8 mouse cellular contexts compared by ENCODE assay signal in the genomic region with DNA sequence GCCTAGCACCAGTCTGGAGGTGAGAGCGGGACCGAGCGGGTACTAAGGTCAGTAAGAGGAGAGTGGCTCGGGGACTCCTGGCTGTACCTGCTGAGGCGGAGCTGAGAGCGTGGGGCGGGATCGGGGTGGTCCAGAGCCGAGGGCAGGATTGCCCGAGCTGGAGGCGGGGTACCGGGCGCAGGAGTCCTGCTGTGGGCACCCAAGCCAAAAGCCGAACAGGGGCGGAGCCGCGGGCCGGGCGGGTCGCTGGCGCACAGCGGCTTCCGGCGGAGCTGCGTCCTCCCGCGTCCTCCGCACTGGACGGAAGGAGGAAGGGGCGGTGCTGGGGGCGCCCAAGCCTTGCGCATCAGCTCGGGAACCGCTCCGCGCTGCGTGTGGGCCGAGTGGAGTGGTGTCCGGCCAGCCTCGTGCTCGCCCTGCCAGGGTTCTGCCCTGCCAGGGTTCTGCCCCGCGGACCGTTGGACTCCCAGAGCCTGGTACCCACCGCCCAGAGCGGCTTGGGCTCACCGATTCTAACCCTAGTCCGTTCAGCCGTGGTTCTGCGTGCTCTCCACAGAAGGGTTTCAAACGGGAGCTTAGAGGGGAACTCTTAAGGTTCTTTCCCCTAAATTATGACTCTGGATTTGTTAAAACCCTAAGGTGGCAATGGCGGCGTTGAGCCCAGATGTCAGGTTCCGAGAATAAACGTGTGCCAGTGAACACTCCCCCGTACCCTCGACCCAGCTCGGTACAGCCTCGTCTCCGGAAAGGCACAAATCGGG. TPM values are rescaled to one million over a fixed set of nuclear protein-coding genes. Genes with fewer than 3 reads are reported as not detected.
A peak's percentile ranks its signal among the peaks of the same experiment; 100 is the strongest.
DNase-seq lines count a peak whose midpoint lies in the region; ATAC-seq lines count a peak whose summit lies in the region.

Adprh (minus strand) TSS at position 262 of the 761 bp plus-strand sequence.

- H3K4me2 ChIP-seq in hindbrain, embryonic 13.5 days = peak within 1 kb of the TSS; percentile 84

- peak; percentile 96 for DNase-seq in Muller cell, postnatal 12 days (ENCODE audit: inconsistent ontology term)
- peak; percentile 94 to 97 for DNase-seq in cerebellum, postnatal 10 days
- peak; percentile 82 to 86 for DNase-seq in frontal cortex, postnatal 14 days (ENCODE audit: low spot score in 2 of 2)
- peak; percentile 79 to 84 for DNase-seq in layer of hippocampus, postnatal 25 days (ENCODE audit: extremely low spot score in 1 of 2, low spot score in 1 of 2)
- peak; percentile 96 for DNase-seq in lung, postnatal 25 days (ENCODE audit: low spot score)
- peak; percentile 87 for DNase-seq in retina, embryonic 14.5 days (ENCODE audit: low spot score)
- DNase-seq in thymus, postnatal 4 days = peak; percentile 87

- H3K9me3 ChIP-seq in hindbrain, embryonic 13.5 days = no peaks in the 10 kb centered on the region

- no peaks in the 10 kb centered on the region for H3K27me3 ChIP-seq in hindbrain, embryonic 13.5 days

- peak within 1 kb of the TSS; percentile 96 for H3K9ac ChIP-seq in hindbrain, embryonic 13.5 days

- peaks cover 23% of the 10 kb centered on the region for H3K4me1 ChIP-seq in hindbrain, embryonic 13.5 days (replicated peaks)

- under 1% methylated on average over 45 of the region's 61 CpGs for WGBS in hindbrain, embryonic 13.5 days

- ATAC-seq in hindbrain, embryonic 13.5 days (ENCODE audit: low FRiP score) = peak; percentile 99

- peak within 1 kb of the TSS; percentile 92 for H3K27ac ChIP-seq in hindbrain, embryonic 13.5 days

- H3K36me3 ChIP-seq in hindbrain, embryonic 13.5 days = peaks cover 29% of the 10 kb centered on the region

- H3K4me3 ChIP-seq in hindbrain, embryonic 13.5 days = peak within 1 kb of the TSS; percentile 79

RNA-seq across cellular contexts. Expression of gene Adprh, which starts in this region (rescaled TPM):
- polyA plus RNA-seq in hindbrain, embryonic 13.5 days (2015; fragmentation: Nextera tagmentation; extraction: Ambion mirVana) = 157 and 162 TPM in 2 replicates
- total RNA-seq in layer of hippocampus, postnatal 25 days (2021) = 10 to 100 TPM; 57.7 to 61.9 TPM

Comparison
In these comparisons a context has a peak if more than half of its experiments do, and no peak if none do; other contexts are left out.
1. Peak in every context shown above with its lines: DNase-seq, ATAC-seq, H3K4me3 ChIP-seq and H3K27ac ChIP-seq.